Comparison of ENCODE assay signal across 8 mouse cellular contexts in the genomic region with DNA sequence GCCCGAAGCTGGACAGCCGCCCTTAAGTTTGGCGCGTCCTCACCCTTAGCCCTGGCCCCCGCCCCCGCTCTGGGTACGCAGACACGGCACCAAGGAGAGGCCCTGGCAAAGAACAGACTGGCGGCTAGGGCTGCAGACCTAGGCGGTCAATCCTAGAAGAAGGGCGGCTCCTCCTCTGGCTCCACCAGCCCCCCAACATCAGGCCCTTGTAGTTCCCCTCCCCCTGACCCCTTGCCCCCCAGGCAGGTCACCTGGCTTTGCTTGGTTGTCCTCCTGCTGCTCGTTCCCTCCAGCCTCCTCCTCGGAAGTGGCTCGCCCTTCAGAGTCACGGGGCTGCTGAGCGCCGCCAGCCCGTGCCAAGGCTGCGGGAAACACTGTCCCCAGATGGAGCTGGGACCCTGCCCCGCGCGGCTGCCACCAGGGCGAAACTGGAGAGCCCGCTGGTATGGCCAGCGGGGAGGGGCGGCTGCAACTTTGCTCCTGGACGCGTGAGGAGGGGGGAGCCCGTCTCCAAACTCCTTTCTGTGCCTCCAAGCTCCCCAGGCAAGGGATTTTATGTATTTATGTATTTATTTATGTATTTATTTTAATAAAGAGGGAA. TPM values are rescaled to one million over a fixed set of nuclear protein-coding genes. Genes with fewer than 3 reads are reported as not detected.
DNase-seq lines count a peak whose midpoint lies in the region; ATAC-seq and TF ChIP-seq lines count a peak whose summit lies in the region.

No protein-coding gene starts in this region.

- H3K4me1 ChIP-seq in embryonic facial prominence, embryonic 10.5 days = no peaks in the 10 kb centered on the region
- H3K4me1 ChIP-seq in heart, embryonic 13.5 days = peaks cover 3% of the 10 kb centered on the region; the same call in 1 of the 2 replicates
- no peaks in the 10 kb centered on the region for H3K4me1 ChIP-seq in kidney, embryonic 16.5 days (ENCODE audit: insufficient read depth, low read length)
- H3K4me1 ChIP-seq in small intestine, adult 2 months (ENCODE audit: control insufficient read depth, insufficient read depth, insufficient read length, low read length) = peaks cover 3% of the 10 kb centered on the region; the same call in 1 of the 2 replicates

- peak overlapping the region; percentile 75 for H3K4me2 ChIP-seq in heart, embryonic 13.5 days
- peak overlapping the region; percentile 68 for H3K4me2 ChIP-seq in kidney, embryonic 16.5 days (replicated peaks; ENCODE audit: low read depth, low read length)

- H3K9ac ChIP-seq in heart, embryonic 13.5 days = peak overlapping the region; percentile 82
- H3K9ac ChIP-seq in kidney, embryonic 16.5 days (replicated peaks; ENCODE audit: low read length) = peak overlapping the region; percentile 59

- DNase-seq in left cerebral cortex, adult 2 months (ENCODE audit: extremely low spot score in 1 of 2, low spot score in 2 of 2) = peak in 1 of 2 experiments; percentile 13
- DNase-seq in left cerebral cortex, postnatal 36 days (ENCODE audit: low spot score in 2 of 2) = no peak
- DNase-seq in embryonic facial prominence, embryonic 10.5 days (ENCODE audit: low spot score) = peak; percentile 22
- DNase-seq in lung, postnatal 36 days = peak; percentile 38
- no peak for DNase-seq in layer of hippocampus, postnatal 25 days (ENCODE audit: extremely low spot score in 1 of 2, low spot score in 1 of 2)

- no peaks in the 10 kb centered on the region for H3K9me3 ChIP-seq in embryonic facial prominence, embryonic 10.5 days
- no peaks in the 10 kb centered on the region for H3K9me3 ChIP-seq in heart, embryonic 13.5 days
- H3K9me3 ChIP-seq in kidney, embryonic 16.5 days (ENCODE audit: low read length) = no peaks in the 10 kb centered on the region

- H3K27ac ChIP-seq in left cerebral cortex, adult 2 months = peak overlapping the region; percentile 34; the same call in 1 of the 2 replicates
- H3K27ac ChIP-seq in embryonic facial prominence, embryonic 10.5 days (replicated peaks) = no peak overlapping the region
- peak overlapping the region; percentile 81 for H3K27ac ChIP-seq in heart, embryonic 13.5 days (replicated peaks)
- H3K27ac ChIP-seq in kidney, embryonic 16.5 days (ENCODE audit: low read length) = no peak overlapping the region
- H3K27ac ChIP-seq in small intestine, adult 2 months (ENCODE audit: insufficient read depth, low read depth, low read length) = no peak overlapping the region

- peaks cover 37% of the 10 kb centered on the region for H3K27me3 ChIP-seq in embryonic facial prominence, embryonic 10.5 days (replicated peaks; ENCODE audit: low read depth, poor library complexity, severe bottlenecking)
- no peaks in the 10 kb centered on the region for H3K27me3 ChIP-seq in heart, embryonic 13.5 days (replicated peaks)
- no peaks in the 10 kb centered on the region; the same call in 1 of the 2 replicates for H3K27me3 ChIP-seq in kidney, embryonic 16.5 days (ENCODE audit: insufficient read depth, low read length)
- H3K27me3 ChIP-seq in small intestine, adult 2 months (ENCODE audit: control insufficient read depth, insufficient read depth, low read length) = no peaks in the 10 kb centered on the region

- no peak for ATAC-seq in heart, embryonic 13.5 days (ENCODE audit: extremely low read depth, insufficient number of reproducible peaks, low FRiP score, low TSS enrichment)
- peak; percentile 90 for ATAC-seq in kidney, embryonic 16.5 days (ENCODE audit: low FRiP score, low TSS enrichment)

- TF ChIP-seq POLR2A in small intestine, adult 2 months (IDR thresholded peaks at IDR 0.05; ENCODE audit: low read depth, low read length) = no peak

- no peak for TF ChIP-seq CTCF in left cerebral cortex, adult 2 months (IDR thresholded peaks at IDR 0.05)
- TF ChIP-seq CTCF in small intestine, adult 2 months (IDR thresholded peaks at IDR 0.05; ENCODE audit: extremely low read depth, insufficient read length, insufficient replicate concordance, low read depth, low read length) = no peak

- H3K36me3 ChIP-seq in embryonic facial prominence, embryonic 10.5 days (replicated peaks) = no peaks in the 10 kb centered on the region
- no peaks in the 10 kb centered on the region for H3K36me3 ChIP-seq in heart, embryonic 13.5 days
- H3K36me3 ChIP-seq in kidney, embryonic 16.5 days (ENCODE audit: insufficient read depth, low read length) = no peaks in the 10 kb centered on the region
- H3K36me3 ChIP-seq in small intestine, adult 2 months (ENCODE audit: control insufficient read depth, insufficient read depth, low read length) = no peaks in the 10 kb centered on the region

- peak overlapping the region; percentile 45 for H3K4me3 ChIP-seq in left cerebral cortex, adult 2 months
- H3K4me3 ChIP-seq in embryonic facial prominence, embryonic 10.5 days = peak overlapping the region; percentile 60
- peak overlapping the region; percentile 60 for H3K4me3 ChIP-seq in heart, embryonic 13.5 days
- peak overlapping the region; percentile 51 for H3K4me3 ChIP-seq in kidney, embryonic 16.5 days (ENCODE audit: low read length)
- peak overlapping the region; percentile 63 for H3K4me3 ChIP-seq in small intestine, adult 2 months (ENCODE audit: low read depth, low read length)

- 13% methylated on average over 29 of the region's 29 CpGs for WGBS in embryonic facial prominence, embryonic 10.5 days
- WGBS in heart, embryonic 13.5 days = 16% methylated on average over 23 of the region's 29 CpGs
- WGBS in kidney, embryonic 16.5 days = 27% methylated on average over 29 of the region's 29 CpGs
- WGBS in small intestine, adult 2 months = 16% methylated on average over 29 of the region's 29 CpGs

- intact Hi-C loops in left cerebral cortex, adult 2 months (cut with DNase I) = no loop called here
- intact Hi-C loops in left cerebral cortex, postnatal 36 days (cut with DNase I) = no loop called here

RNA-seq across cellular contexts. Expression of a gene that starts 12.6 kb away (rescaled TPM):
- total RNA-seq in left cerebral cortex, adult 2 months (2021) = 10 to 100 TPM; 14.4 to 16.4 TPM
- total RNA-seq in left cerebral cortex, postnatal 36 days (2021) = 10 to 100 TPM; 11.4 to 14.7 TPM
- 3.4 and 3.5 TPM in 2 replicates for polyA plus RNA-seq in embryonic facial prominence, embryonic 10.5 days (2016; fragmentation: Nextera tagmentation; extraction: Ambion mirVana)
- polyA plus RNA-seq in heart, embryonic 13.5 days (2015; fragmentation: Nextera tagmentation; extraction: Ambion mirVana) = 26.6 and 26.8 TPM in 2 replicates
- 3.9 and 4.1 TPM in 2 replicates for polyA plus RNA-seq in kidney, embryonic 16.5 days (2015; fragmentation: Nextera tagmentation; extraction: Ambion mirVana)
- 1.7 and 2.4 TPM in 2 replicates for polyA plus RNA-seq in small intestine, adult 2 months (2012; rRNA removed)
- total RNA-seq in layer of hippocampus, postnatal 25 days (2021) = 10 to 100 TPM; 29.4 to 37.2 TPM

Comparison
In these comparisons a context has a peak if more than half of its experiments do, and no peak if none do; other contexts are left out.
1. DNase-seq: peak in embryonic facial prominence, embryonic 10.5 days (single experiment) and lung, postnatal 36 days (single experiment); none in left cerebral cortex, postnatal 36 days (0 of 2) and layer of hippocampus, postnatal 25 days (0 of 2).
2. H3K27ac ChIP-seq: peak in left cerebral cortex, adult 2 months (single experiment) and heart, embryonic 13.5 days (single experiment); none in embryonic facial prominence, embryonic 10.5 days (single experiment), kidney, embryonic 16.5 days (single experiment) and small intestine, adult 2 months (single experiment).
3. Peak in every context shown above with its lines, with median percentiles within 50 percentile points of each other: H3K4me3 ChIP-seq.